Mouse (Mus musculus) layer of hippocampus, adult 9-11 months (tissue): ENCODE results near the gene 2700097O09Rik.
"Not testable (repeated sequence)": the region's sequence is repeated elsewhere in the genome, so short reads cannot be mapped to it uniquely, and the experiment has no call there.

Experiments used
- DNase-seq: peaks from one replicate; pipeline ENCODE4 v3.0.0; 2022

The 2700097O09Rik gene

GRCm38 (mm10) chr12:55079726-55080600, at the start of gene 2700097O09Rik, which contains the start of gene Srp54a:
2700097O09Rik (minus strand) TSS chr12:55080110.
Srp54a (plus strand) TSS chr12:55080262.
- peak; percentile 96 for DNase-seq

DNA sequence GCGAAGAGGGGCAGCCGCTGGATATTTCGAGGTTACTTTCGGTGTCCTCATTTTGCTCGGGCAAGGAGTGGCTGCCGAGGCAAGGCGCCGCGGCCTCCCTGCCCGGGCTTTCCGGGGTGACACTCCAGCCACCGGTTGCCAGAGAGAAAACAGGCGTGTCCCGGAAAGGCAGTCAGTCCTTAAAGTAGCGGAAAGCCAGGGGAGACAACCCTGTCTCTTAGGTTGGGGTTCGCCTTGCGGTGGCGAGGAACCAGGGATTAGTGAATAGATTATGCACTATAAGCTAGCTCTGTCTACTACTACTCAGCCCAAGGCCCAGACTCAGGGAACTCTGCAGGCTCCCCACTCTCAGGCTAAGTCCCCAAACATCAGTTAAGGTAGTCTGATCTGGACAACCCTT, 44.8 kb upstream of the 2700097O09Rik start:
- DNase-seq: not testable (repeated sequence)

DNA sequence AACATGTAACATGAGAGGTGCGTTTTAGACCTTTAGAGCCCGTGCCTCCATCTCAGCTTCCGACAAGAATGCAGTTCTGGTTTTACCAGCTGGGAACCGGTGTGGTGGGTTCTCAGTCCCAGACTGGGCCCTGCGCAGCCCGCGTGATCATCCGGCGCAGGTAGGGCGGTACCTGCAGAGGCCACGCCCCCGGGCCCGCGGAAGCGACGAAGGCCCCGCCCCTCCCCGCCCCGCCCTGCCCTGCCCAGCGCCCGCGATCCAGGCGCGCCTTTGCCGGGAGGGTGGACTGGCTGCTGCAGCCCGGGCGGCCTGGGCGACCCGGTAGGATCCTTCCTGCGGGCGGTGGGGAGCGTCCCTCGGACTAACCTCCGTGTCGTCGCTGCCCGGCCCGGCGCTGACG, 44.3 kb upstream of the 2700097O09Rik start, which contains the start of gene Fam177a:
Gene Fam177a, plus strand, starts transcription at position 228 of the 400 bp plus-strand sequence.
- not testable (repeated sequence) for DNase-seq

DNA sequence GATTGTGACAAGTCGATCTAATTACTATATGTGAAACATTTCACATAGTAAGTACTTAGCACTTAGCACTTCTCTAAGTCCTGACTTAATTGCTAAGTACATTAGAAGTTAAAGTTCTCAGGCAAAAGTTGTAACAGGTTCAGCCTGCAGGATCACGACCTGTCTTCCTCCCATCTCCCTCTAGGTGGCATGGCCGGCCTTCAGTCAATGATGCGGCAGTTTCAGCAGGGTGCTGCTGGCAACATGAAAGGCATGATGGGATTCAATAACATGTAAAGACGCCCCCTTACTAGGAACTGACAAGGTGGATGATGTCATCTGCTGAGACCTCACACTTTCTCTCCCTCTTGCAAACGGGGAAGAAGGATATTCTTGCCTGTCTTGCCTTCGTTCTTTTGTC, 32.7 kb upstream of the 2700097O09Rik start:
- DNase-seq: not testable (repeated sequence)

- DNase-seq: not testable (repeated sequence)
These were observed 12.2 kb upstream of the 2700097O09Rik start for GRCm38 (mm10) chr12:55092127-55092526.

GRCm38 (mm10) chr12:55080601-55080942, 662 bp upstream of the 2700097O09Rik start:
- not testable (repeated sequence) for DNase-seq

DNA sequence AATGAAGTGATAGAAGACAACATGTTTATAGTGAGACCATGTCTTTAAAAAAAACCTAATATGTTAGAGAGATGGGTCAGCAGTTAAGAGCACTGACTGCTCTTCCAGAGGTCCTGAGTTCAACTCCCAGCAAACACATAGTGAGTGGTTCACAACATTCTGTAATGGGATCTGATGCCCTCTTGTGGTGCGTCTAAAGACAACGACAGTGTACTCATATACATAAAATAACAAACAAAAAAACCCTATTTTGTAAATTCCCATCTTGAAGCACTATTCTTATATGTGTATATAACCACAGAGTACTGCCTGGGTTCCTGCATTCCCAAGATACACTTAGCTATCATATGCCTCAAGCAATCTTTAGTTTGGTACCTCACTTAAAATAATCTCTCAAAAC, 1.2 kb downstream of the 2700097O09Rik start:
- DNase-seq: not testable (repeated sequence)

DNA sequence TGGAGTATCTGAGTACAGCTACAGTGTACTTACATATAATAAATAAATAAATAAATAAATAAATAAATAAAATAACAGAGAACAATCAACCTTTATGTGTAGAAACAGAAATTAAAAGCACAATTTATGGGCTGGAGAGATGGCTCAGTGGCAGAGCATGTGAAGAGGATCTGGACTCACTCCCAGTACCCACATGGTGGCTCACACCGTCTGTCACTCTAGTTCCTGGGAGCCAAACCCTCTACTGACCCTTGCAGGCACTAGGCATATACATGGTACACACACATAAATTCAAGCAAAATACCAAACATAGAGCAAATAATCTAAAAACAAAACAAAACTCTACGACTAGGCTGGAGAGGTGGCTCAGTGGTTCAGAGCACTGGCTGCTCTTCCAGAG, 4.6 kb downstream of the 2700097O09Rik start:
- DNase-seq: no peak

DNA sequence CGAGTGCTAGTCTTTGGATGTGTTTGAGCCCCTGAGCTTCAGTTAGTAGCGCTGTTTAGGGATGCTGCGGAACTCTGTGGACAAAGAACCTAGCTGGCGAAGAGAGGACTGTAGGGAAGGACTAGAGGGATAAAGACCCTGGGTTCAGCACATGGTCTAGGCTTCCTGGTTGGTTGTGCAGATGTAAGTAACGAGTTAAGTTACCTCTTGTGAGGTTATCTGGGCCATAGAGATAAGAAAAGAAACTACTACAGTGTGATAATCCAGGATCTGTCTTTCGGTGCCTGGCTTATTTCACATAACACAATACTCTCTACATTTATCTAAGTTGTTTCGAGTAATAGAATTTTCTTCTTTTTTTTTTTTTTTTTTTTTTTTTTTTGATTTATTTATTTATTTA, 6.2 kb downstream of the 2700097O09Rik start:
- DNase-seq: no peak

GRCm38 (mm10) chr12:55072495-55072894, 7.4 kb downstream of the 2700097O09Rik start:
- DNase-seq: no peak

- no peak for DNase-seq
These were observed 17.8 kb downstream of the 2700097O09Rik start for GRCm38 (mm10) chr12:55062141-55062540.

- no peak for DNase-seq
These were observed 18.9 kb downstream of the 2700097O09Rik start for GRCm38 (mm10) chr12:55061006-55061405.

- DNase-seq: no peak
These were observed 19.6 kb downstream of the 2700097O09Rik start for GRCm38 (mm10) chr12:55060212-55060898.

DNA sequence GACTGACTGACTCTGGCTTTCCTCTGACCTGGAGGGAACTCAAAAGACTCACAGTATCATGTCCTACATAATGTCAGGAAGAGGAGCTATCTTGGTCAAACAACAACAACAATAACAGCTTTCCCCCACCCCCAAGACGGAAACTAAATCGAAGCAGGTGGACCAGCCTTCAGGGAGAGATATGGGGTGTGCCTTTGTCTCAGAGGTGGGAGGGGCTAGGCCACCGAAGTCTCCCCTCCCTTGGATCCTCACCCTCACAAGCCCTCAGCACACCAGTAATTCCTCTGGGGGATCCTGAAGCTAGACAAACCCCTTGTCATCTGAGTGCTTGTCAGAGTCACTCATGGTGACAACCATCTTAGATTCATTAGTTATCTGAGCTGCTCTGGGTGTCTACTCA, 20.1 kb downstream of the 2700097O09Rik start:
- DNase-seq: no peak

- no peak for DNase-seq
These were observed 20.9 kb downstream of the 2700097O09Rik start for GRCm38 (mm10) chr12:55058865-55059615.

- no peak for DNase-seq
These were observed 23.2 kb downstream of the 2700097O09Rik start for GRCm38 (mm10) chr12:55056703-55057102.

GRCm38 (mm10) chr12:55054551-55055241, 25.2 kb downstream of the 2700097O09Rik start:
- DNase-seq: no peak

GRCm38 (mm10) chr12:55053267-55053666, 26.6 kb downstream of the 2700097O09Rik start:
- no peak for DNase-seq

DNA sequence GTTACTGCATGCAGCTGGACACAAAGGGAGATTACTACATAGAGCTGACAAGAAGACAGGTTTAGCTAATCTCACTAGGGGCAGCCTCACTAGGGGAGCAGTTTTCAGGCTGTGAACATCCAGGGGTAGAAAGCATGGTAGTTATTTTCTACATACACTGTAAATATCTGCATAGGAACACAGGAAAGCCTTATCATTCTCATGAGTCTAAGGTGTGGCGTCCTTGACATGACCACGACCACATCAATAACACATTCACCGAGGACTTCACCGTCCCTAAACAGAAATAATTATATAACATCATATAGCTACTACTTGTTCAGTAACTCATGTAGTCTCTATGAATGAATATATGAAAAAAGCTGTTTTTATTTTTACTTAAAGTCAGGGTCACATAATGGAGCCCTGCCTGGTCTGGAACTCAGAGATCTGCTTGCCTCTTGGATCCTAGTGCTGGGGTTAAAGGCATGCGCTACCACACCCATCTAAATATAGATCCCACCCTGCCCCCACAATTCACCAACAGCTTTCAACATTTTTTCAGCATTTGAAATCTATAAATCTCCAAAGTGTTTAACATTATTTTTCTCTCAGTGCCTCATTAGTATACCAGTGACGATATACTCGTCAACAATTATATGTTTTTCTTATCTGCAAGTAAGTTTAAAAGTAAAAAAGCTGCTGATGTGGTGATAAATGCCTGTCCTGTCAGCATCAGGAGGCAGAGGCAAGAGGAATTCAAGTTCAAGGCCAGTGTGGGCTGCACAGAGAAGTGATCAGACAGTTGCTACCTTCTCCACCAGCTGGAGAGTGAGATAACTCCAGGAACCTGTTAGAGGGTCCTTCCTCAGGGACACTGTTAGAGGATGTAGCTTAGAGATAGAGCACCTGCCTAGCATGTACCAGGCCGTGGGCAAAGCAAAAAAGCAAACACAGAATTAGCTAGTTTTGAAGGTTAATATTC, 28.4 kb downstream of the 2700097O09Rik start:
- no peak for DNase-seq

GRCm38 (mm10) chr12:55049731-55050353, 30.1 kb downstream of the 2700097O09Rik start:
- DNase-seq: no peak

DNA sequence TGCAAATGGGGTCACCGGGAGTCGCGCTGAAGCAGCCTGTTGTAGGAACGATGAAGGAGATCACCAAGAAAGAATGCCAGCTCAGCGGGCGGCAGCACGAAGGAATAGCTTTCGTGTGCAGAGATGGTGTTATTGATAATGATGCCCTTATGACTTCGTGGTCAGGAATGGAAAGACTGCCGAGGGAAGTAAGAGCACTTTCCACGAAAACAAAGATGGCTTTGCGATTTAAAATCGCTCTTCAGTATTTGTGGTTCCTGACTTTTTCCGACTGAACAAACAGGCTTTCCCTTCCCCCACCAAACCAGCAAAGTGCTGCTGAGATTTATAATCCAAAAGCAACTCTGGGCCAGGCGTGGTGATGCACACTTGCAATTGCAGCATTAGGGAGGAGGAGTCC, 38.9 kb downstream of the 2700097O09Rik start:
- DNase-seq: no peak
